Mouse (Mus musculus) cerebellum, postnatal 14 days (tissue): Measurements from ENCODE around the gene Gm44511.

Source experiments
- DNase-seq, 2 experiments: peaks; one replicate each; pipeline ENCODE4 v3.0.0; 2021; ENCODE audit warnings: mixed read lengths in 2 of 2

Gm44511 gene

GRCm38 (mm10) chr6:128826132-128826531, at the start of gene Gm44511, which contains the start of gene Klrb1b:
Gene Gm44511 (minus strand): TSS chr6:128826315.
Gene Klrb1b (minus strand): TSS chr6:128826331.
- DNase-seq = no peak

- no peak for DNase-seq
Measured at GRCm38 (mm10) chr6:128871910-128872610, 45.9 kb upstream of the Gm44511 start.

DNA sequence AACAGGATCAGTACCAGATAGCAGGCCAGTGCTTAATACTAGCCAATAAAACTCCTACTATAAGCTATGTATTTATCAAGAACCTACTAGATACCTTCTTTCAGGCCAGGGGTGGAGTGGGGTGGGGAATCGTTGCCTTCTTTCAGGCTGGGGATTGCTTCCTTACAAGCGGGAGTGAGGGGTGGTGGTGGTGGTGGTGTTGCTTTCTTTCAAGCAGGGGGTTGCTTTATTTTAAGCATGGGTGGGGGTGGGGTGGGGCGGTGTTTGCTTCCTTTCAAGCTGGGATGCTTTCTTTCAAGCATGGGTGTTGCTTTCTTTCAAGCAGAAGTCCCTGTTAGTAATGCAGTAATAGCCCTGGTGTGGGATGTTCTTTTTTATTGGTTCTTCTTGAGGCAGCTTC, 42.7 kb upstream of the Gm44511 start:
- no peak for DNase-seq

GRCm38 (mm10) chr6:128857976-128858375, 31.9 kb upstream of the Gm44511 start:
- no peak for DNase-seq

DNA sequence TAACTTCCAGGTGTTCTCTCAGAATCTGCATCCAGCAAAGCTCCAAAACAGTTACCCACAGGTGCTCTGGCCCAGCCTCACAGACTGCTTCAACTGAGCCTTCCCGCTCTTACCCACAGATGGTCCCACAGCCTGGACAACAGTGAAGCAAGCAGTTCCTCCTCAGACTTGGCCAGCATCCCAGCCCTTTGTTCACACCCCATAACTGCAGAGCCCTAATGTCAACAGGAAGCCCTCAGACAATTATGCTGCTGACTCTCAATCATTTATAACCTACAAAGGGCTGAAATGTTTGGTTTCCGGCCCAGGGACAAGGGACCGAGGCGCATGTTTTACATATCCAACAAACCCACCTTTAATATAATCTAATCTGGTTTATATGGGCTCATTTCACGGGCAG, 30.1 kb upstream of the Gm44511 start:
- peak; percentile 77 to 83 for DNase-seq

GRCm38 (mm10) chr6:128855477-128855876, 29.4 kb upstream of the Gm44511 start:
- no peak for DNase-seq

GRCm38 (mm10) chr6:128854895-128855294, 28.8 kb upstream of the Gm44511 start:
- no peak for DNase-seq

DNA sequence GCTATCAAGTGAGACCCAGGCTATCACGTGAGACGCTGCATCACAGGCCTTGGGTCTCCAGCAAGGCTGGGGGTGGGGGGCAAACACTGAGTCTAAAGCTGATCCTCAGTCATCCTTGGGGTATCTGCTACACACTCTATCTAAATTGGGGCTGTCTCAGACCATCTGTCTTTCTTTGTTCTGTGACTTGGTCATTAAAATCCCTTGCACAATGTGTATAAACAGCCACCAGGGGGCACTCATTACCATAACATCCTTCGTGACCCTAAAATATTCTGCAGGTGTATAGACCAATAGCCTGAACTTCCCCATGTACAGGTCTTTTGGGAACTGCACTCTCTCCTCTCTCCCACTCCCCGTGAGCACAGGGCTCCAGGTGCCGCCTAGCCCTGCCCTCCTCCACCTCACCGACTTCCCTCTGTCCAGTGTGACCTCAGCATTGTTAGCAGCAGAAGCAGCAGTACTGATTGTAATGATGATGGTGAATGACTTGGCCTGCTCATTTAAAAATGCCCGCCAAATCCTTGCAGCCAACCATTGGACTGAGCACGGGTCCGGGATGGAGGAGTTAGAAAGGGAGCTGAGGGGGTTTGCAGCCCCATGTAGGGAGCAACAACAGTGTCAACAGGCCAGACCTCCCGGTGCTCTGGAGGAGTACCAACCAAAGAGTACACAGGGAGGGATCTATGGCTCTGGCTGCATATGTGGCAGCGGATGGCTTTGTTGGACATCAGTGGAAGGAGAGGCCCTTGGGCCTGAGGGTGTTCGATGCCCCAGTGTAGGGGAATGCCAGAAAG, 28.1 kb upstream of the Gm44511 start:
- DNase-seq = peak; percentile 81 to 87

- DNase-seq = no peak
Measured at GRCm38 (mm10) chr6:128852766-128853165, 26.7 kb upstream of the Gm44511 start.

DNA sequence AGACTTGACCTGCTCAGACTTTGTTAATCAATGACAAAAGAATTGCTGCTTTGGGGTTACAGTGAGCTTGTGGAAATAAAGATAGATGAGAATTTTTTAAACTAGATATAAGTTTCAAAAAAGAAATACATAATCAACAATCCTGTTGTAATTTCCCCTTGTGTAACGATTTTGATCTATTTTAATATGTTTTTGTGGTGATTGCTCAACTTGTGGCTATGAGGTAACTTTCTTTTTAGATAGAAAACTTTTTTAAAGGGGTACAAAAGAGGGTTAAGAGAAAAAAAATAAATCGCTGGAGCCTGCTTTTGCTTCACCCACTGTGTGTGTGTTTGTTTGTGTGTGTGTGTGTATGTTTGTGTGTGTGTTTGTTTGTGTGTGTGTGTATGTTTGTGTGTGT, 25.0 kb upstream of the Gm44511 start:
- DNase-seq = no peak

- DNase-seq = no peak
Measured at GRCm38 (mm10) chr6:128850671-128851070, 24.6 kb upstream of the Gm44511 start.

GRCm38 (mm10) chr6:128849902-128850301, 23.8 kb upstream of the Gm44511 start:
- DNase-seq = peak; percentile 41 to 65

DNA sequence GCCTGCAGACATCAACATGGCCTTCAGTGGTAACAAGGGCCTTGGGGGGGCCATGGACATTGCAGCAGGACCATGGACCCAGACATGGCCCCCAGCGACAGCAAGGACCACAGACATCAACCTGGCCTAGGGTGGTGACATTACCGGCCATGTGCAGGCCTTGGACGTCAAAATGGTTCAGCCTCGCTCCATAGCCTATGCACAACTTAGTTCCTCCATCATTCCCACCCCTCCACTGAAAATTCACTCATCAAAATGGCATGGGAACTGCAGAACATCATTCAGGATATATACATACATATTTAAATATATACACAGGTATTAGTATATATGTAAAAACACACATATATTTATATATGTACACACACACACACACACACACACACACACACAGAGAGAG, 21.3 kb upstream of the Gm44511 start:
- DNase-seq = no peak

DNA sequence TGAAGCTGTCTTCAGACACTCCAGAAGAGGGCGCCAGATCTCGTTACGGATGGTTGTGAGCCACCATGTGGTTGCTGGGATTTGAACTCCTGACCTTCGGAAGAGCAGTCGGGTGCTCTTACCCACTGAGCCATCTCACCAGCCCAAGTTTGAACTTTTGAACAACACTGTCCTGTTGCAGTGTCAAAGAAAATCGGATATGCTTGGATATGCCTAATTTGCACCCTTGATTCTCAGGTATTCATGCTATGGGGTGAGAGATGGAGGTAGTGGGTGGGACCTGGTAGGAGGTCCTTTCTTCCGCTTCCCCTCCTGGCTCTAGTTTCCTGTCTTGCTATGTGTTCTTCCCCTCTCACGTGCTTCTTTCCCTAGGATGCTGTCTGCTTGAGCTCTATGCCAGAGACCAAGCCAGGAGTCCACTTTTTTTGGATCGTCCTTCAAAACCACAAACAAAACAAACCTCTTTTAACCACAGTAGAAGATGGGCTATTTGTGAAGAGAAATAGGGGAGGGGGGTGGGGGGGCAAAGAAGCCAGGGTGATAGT, 20.0 kb upstream of the Gm44511 start:
- DNase-seq = no peak

DNA sequence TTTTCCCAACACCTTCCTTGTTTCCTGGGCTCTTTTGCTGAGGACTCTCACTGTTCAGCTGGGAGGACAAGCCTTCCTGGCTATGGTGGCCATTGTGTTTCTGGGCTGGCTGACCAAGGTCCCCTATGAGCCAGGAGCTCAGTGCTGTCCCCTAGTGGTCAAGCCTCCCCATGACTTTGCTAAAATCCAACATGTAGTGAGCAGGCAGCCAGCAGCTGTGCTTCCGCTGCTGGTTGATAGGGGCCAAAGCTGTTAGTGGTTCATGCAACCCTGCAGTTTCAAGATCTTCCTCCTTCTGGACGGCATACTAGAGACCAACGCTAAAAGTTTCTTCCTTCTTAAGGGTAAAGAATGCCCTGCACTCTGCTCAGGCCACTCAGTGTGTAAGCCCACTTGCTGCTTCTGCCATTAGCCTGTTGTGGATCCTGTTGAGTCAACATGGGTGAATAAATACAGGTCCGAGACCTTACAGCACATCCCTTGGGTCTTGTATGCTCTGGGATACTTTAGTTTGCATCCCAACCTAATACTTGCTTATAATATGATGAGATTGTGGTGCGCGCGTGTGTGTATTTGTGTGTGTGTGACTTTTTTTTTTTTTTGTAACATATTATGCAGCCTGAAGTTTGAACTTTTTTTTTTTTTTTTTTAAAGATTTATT, 19.3 kb upstream of the Gm44511 start:
- peak; percentile 89 to 94 for DNase-seq

GRCm38 (mm10) chr6:128844586-128845080, 18.5 kb upstream of the Gm44511 start:
- DNase-seq = peak in 1 of 2 experiments; percentile 33

DNA sequence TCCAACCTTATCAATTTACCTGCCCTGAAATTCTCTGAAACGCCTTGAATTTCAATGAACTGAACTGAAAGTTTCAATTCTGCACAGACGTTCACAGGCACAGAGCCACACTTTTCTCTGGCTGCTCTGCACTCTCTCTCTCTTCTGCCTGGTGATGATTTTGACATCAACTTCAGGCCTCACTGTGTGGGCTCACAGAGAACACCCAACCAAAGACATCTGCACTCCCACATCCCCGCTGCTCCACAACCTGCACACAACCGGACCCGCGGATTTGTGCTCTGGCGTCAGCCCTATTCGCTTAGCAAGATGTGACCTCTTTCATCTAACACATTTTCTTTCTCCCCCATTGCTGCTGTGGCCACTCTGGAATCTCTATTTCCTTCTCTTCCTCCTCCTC, 18.0 kb upstream of the Gm44511 start:
- peak; percentile 33 for DNase-seq

- peak; percentile 65 to 67 for DNase-seq
Measured at GRCm38 (mm10) chr6:128843479-128843992, 17.4 kb upstream of the Gm44511 start.

GRCm38 (mm10) chr6:128842945-128843478, 16.9 kb upstream of the Gm44511 start:
- peak; percentile 93 to 97 for DNase-seq

GRCm38 (mm10) chr6:128842356-128842944, 16.3 kb upstream of the Gm44511 start:
- peak in 1 of 2 experiments; percentile 90 for DNase-seq

- DNase-seq = peak in 1 of 2 experiments; percentile 15
Measured at GRCm38 (mm10) chr6:128841327-128842089, 15.4 kb upstream of the Gm44511 start.
